Mouse (Mus musculus) cerebellum, adult 11-12 months (tissue): ENCODE data around the gene Bmp8a.

Experiments used
- DNase-seq: peaks from one replicate; pipeline ENCODE4 v3.0.0; 2022

The Bmp8a gene

DNA sequence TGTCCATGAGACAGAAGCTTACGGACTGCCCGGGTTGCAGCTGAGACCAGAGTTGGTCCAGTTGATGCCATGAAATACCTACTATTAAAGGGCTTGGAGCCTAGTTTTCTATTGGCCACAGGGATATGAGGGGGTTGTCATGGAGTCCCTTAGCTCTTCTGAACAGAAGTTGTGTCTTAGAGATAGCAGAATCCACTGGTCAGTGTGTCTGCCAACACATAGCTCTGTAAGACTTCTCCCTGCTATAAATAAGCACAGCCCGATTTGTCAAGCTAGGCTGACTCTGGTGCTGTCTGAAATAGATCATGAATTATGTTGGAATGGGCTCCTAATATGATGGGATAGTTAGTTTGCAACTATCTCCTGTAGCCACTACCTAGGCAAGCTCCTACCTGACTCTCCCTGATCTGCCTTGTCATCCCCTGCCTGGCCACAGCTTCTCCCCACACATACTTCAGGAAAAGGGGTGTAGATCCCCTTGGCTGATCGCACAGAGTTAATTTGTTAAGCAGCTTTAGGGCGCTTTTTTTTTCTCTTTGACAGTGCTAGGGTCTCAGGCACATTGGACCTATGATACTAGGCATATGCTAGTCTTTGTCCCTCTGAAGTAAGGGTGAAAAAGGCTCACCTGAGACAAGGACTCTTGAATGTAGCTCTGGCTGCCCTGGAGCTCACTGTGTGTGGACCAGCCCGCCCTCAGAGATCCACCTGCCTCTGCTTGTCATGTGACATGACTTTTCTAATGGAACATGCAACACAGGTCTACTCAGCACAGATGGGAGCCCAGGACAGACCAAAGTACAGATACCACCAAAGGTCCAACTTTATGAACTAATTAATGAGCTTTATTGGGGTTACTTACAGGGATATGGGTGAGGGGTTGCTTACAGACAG lies 58.1 kb downstream of the Bmp8a start:
- DNase-seq: no peak

DNA sequence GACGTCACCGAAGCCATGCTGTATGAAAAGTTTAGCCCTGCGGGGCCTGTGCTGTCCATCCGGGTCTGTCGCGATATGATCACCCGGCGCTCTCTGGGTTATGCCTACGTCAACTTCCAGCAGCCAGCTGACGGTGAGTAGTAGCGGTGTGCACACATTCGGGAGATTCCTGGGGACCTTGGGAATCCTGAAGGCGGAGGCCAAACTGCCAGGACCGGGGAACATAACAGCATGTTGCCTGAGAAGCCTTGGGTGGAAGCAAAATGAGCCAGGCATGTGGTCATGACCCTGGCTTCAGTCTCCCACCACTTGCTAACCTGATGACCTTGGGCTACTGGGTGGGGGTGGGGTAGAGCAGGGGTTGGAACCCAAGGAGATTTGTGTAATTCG lies 59.4 kb downstream of the Bmp8a start:
- DNase-seq: peak; percentile 23

DNA sequence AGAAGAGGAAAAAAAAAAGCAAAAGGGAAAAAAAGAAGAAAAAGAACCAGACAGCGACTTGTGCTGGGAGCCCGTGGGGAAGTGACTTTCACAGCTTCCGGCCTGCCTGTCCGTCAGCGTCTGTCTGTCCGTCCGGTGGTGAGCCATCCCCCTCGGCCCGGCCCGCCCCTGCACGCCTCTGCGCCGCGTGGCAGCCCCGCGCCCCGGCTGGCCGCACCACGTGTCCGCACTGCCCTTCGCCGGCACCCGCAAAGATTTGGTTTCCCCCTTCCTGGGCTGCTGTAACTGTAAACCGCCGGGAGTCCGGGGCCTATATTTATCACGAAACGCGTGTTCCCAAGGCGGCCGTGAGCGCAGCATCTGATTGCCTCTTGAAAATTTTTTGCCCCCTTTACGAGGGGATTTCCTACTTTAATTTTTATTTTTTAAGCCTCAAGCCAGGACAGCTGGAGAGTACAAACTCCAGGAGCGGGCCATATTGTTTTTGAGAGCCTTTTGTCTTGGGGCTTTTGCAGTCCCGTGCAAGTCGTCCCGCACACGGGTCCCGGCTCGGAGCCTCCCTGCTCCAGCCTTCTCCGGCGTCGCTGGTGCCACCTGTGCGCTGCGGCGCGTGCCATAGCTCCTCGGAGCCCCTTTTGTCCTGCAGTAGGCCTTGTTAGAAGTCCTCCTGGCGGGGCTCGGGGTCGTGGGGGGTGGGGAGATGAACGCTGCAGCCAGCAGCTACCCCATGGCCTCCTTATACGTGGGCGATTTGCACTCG lies 60.0 kb downstream of the Bmp8a start:
- peak; percentile 26 for DNase-seq

DNA sequence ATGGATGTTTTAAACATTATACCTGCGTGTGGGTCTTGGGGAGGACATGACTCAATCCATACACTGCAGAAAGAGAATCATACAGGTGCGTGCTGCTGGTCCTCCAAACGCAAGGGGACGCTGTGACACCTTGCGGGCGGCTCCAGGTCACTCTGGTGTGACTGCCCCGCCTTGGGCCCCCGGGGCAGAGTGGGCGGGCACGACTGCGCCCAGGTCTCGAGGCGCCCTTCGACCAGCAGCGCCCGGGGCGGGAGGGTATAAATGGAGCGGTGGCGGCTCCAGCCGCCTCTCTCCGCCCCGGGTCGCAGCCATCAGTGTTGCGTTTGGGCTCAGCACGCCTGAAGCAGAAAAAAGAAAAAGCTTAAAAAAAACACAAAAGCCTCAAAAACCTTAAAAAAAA lies 60.6 kb downstream of the Bmp8a start:
- peak; percentile 87 for DNase-seq

DNA sequence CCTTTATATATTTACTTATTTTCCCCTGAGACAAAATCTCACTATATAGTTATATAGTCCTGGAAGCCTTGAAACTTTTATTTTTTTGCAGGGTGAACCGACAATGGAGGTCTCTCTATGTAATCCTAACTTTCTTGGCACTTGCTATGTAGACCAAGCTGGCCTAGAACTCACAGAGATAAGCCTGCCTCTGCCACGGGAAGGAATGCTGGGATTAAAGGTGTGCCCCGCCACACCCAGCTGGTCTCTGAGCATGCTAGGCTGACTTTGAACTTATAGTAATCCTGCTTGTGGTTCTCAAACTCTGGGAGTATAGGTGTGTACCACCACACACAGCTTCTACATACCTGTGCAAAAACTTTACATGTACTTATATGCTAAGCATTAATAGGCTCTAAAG lies 62.9 kb downstream of the Bmp8a start:
- DNase-seq: no peak

DNA sequence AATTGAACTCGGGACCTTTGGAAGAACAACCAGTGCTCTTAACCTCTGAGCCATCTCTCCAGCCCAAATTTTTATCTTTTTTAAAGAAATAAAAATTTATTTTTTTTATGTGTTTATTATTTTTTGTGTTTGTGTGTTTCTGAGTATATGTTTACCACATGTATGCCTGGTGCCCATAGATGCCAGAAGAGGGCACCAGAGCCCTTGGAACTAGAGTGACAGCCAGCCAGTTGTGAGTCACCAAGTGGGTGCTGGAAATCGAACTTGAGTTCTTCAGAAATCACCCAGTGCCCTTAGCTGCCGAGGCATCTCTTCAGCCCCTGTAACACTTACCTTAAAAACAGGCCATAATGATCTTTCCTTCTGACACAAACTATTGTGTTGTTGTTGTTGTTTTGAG lies 72.0 kb downstream of the Bmp8a start:
- no peak for DNase-seq
